Mouse (Mus musculus) kidney, embryonic 16.5 days (tissue): ENCODE results near the gene Baiap2l2. TPM values are rescaled to one million over a fixed set of nuclear protein-coding genes. Genes with fewer than 3 reads are reported as not detected.
"Not testable (repeated sequence)": the region's sequence is repeated elsewhere in the genome, so short reads cannot be mapped to it uniquely, and the experiment has no call there.

ENCODE experiments used
- ATAC-seq: fragments of 200-750 bp; cut with Nextera tagmentation; 2 replicates; pipeline ENCODE4 v1.8.0; 2017; ENCODE audit warnings: moderate TSS enrichment; ENCODE audit not compliant: low FRiP score, low TSS enrichment
- H3K27ac ChIP-seq: fragments of 300-500 bp; sonication (generic); 2 replicates; pipeline ENCODE4 v1.5.1; 2014; ENCODE audit warnings: low read length
- H3K27me3 ChIP-seq: fragments of 300-500 bp; sonication (generic); 2 replicates; pipeline ENCODE4 v1.6.1; 2014; ENCODE audit warnings: low read length, control low read depth, mixed read lengths; ENCODE audit not compliant: insufficient read depth
- H3K36me3 ChIP-seq: fragments of 300-500 bp; sonication (generic); 2 replicates; pipeline ENCODE4 v1.6.1; 2014; ENCODE audit warnings: low read length, control low read depth, mixed read lengths; ENCODE audit not compliant: insufficient read depth
- H3K4me1 ChIP-seq: fragments of 300-500 bp; sonication (generic); 2 replicates; pipeline ENCODE4 v1.6.1; 2014; ENCODE audit warnings: low read length, control low read depth, mixed read lengths; ENCODE audit not compliant: insufficient read depth
- H3K4me2 ChIP-seq: fragments of 300-500 bp; sonication (generic); replicated peaks from 2 replicates; pipeline ENCODE4 v1.6.1; 2014; ENCODE audit warnings: low read depth, low read length
- H3K4me3 ChIP-seq: fragments of 300-500 bp; sonication (generic); 2 replicates; pipeline ENCODE4 v1.5.1; 2014; ENCODE audit warnings: mild to moderate bottlenecking, low read length
- H3K9ac ChIP-seq: fragments of 300-500 bp; sonication (generic); replicated peaks from 2 replicates; pipeline ENCODE4 v1.6.1; 2014; ENCODE audit warnings: low read length
- H3K9me3 ChIP-seq: fragments of 300-500 bp; sonication (generic); 2 replicates; pipeline ENCODE4 v1.6.1; 2016; ENCODE audit warnings: low read length, control low read depth
- WGBS: fragments of 180-500 bp; shearing (Covaris S2); extraction: QIAGEN DNeasy Blood & Tissue Kit; methylation state at CpG from one replicate; pipeline ENCODE4 v1.1.7; 2014; 5-methylcytosine and 5-hydroxymethylcytosine counted together
- polyA plus RNA-seq: library from polyadenylated mRNA; unstranded; fragments of >200 nt; fragmentation: Nextera tagmentation; extraction: Ambion mirVana; gene quantifications from 2 replicates; pipeline ENCODE4 v1.2.1, GENCODE M21; 2015

Baiap2l2 gene
- polyA plus RNA-seq, 1 experiment from 2014 or later = 17.7 TPM

DNA sequence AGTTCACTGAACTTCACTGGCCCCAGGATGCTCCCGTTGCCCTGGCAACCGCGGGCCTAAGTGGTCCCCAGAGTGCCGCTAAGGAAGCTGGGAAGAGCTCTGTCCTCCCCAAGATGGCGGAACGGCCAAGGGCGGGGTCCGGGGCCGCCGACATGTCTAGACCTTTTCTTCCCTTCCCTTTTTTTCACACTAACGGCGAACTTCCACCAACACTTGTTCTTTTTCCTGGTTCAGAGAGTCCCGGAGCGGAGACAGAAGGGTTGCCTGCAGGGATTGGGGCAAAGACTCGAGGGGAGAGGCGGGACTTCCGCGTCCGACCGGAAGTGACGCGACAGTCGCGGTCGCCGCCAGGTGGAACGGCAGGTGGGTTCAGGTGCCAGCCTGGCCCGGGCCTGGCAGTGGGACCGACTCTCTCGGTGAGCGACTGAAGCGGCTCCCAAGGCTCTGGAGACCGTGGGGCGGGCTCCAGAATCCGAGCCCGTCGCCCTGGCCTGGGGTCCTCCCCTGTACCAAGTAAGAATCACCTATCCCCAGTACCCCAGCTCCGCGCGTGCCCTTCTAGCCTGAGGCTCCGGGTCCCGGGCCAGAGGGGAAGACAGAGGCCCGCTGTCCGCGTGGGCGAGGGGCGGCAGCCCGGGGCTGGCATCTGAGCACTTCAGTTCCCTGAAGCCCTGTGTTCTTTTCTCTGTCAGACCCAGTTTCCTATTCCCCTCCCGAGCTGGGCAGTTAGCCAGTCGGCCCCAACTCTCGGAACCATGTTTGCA, 56.1 kb downstream of the Baiap2l2 start, which contains the start of the genes Pick1 and Gm49486:
TSS of gene Pick1 (plus strand) at position 116 of the 764 bp plus-strand sequence.
TSS of gene Gm49486 (plus strand) at position 334 of the 764 bp plus-strand sequence.
- peak; percentile 87 for ATAC-seq
- H3K27ac ChIP-seq = peak within 1 kb of the TSS; percentile 99
- WGBS = under 1% methylated on average over 51 of the region's 51 CpGs
- H3K9me3 ChIP-seq = no peaks in the 10 kb centered on the region
- H3K36me3 ChIP-seq = peaks cover 9% of the 10 kb centered on the region; the same call in 1 of the 2 replicates
- no peaks in the 10 kb centered on the region for H3K27me3 ChIP-seq
- H3K4me2 ChIP-seq = peak within 1 kb of the TSS; percentile 91
- H3K4me1 ChIP-seq = peaks cover 11% of the 10 kb centered on the region
- peak within 1 kb of the TSS; percentile 86 for H3K9ac ChIP-seq
- H3K4me3 ChIP-seq = peak within 1 kb of the TSS; percentile 77

DNA sequence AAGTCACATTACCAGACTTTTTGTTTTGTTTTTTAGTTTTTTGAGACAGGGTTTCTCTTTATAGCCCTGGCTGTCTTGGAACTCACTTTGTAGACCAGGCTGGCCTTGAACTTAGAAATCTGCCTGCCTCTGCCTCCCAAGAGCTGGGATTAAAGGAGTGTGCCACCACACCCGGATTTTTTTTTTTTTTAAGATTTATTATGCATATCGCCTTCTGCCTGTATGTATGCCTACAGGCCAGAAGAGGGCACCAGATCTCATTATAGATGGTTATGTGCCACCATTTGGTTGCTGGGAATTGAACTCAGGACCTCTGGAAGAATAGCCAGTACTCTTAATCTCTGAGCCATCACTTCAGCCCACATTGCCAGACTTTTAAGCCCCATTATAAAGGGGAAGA, 59.6 kb downstream of the Baiap2l2 start:
- not testable (repeated sequence) for H3K4me3 ChIP-seq, H3K4me2 ChIP-seq, H3K9me3 ChIP-seq, H3K9ac ChIP-seq, H3K27ac ChIP-seq, H3K36me3 ChIP-seq, ATAC-seq, H3K27me3 ChIP-seq
- peaks cover 11% of the 10 kb centered on the region for H3K4me1 ChIP-seq
- 71% methylated on average over 2 of the region's 2 CpGs for WGBS

DNA sequence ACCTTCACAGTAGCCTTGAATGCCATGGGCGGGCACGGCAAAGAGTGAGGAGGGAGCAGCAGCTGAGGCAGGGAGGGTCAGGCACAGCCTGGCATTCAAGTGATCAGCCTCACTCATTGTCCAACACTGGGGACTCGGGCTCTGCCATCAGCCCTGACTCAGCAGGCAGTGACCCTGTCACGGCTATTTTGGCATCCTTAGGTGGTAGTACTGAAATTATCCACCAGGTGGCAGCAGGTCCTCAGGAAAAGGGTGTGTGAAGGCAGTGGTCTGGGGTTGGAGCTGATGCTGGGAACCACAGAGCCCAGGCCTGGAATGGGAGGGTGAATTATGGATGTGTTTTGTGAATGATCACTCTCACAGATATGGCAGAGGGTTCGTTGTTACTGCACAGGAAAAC, 60.7 kb downstream of the Baiap2l2 start:
- Histone ChIP-seq H3K36me3 (no peaks in the 10 kb centered on the region), H3K27me3 (no peaks in the 10 kb centered on the region; the same call in 1 of the 2 replicates), H3K9me3 (no peaks in the 10 kb centered on the region), H3K9ac (no peak overlapping the region), H3K4me2 (no peak overlapping the region), H3K4me3 (no peak overlapping the region), H3K27ac (no peak overlapping the region), H3K4me1 (peaks cover 8% of the 10 kb centered on the region)
- WGBS = 10% methylated on average over 5 of the region's 5 CpGs
- peak; percentile 44; the same call in 1 of the 2 replicates for ATAC-seq

DNA sequence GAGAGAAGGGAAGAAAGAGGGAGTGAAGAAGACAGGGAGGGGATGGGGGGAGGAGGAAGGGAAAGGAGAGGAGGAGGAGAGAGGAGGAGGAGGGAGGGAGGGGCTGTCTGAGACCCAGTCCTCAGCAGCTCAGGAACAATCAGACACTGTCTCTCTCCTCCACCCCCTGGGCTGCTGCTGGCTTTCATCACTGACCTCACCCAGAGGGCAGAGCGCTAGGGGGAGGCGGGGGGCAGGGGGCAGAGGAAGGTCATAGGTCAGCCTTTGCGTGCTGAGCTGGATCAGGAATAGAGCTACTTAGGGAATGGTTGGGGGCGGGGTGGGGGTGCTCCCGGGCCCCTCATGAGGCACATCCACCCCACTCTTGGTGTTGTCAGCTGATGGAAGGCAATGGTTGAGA, 61.7 kb downstream of the Baiap2l2 start:
- Histone ChIP-seq H3K4me3 (no peak overlapping the region), H3K9me3 (no peaks in the 10 kb centered on the region), H3K27ac (no peak overlapping the region), H3K4me1 (peaks cover 8% of the 10 kb centered on the region), H3K27me3 (no peaks in the 10 kb centered on the region; the same call in 1 of the 2 replicates), H3K36me3 (no peaks in the 10 kb centered on the region), H3K4me2 (no peak overlapping the region), H3K9ac (no peak overlapping the region)
- 19% methylated on average over 5 of the region's 5 CpGs for WGBS
- no peak for ATAC-seq

DNA sequence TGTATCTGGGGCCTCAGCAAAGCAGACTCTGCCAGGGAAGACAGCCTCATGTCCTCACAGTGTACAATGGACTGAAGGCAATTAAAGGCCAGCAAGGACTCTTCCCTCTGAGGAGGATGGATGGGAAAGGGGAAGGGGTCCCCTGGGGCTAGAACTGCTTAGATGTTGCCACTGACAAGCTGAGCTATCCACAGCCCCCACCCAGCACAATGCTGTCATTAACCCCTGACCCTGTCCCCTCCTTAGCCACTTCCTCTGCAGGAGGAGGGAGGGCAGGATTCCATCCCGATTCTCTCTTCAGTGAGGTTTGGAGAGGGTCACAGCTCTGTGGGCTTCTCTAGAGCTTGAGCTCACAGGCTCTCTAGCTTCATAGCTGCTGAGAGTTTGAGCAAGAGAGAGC, 65.8 kb downstream of the Baiap2l2 start:
- no peak overlapping the region for H3K4me2 ChIP-seq
- 0% methylated on average over 1 of the region's 1 CpGs for WGBS
- H3K4me3 ChIP-seq = no peak overlapping the region
- no peaks in the 10 kb centered on the region for H3K9me3 ChIP-seq
- no peaks in the 10 kb centered on the region for H3K36me3 ChIP-seq
- peaks cover 7% of the 10 kb centered on the region for H3K4me1 ChIP-seq
- H3K27ac ChIP-seq = no peak overlapping the region
- H3K9ac ChIP-seq = no peak overlapping the region
- peak; percentile 62; the same call in 1 of the 2 replicates for ATAC-seq
- H3K27me3 ChIP-seq = no peaks in the 10 kb centered on the region; the same call in 1 of the 2 replicates

DNA sequence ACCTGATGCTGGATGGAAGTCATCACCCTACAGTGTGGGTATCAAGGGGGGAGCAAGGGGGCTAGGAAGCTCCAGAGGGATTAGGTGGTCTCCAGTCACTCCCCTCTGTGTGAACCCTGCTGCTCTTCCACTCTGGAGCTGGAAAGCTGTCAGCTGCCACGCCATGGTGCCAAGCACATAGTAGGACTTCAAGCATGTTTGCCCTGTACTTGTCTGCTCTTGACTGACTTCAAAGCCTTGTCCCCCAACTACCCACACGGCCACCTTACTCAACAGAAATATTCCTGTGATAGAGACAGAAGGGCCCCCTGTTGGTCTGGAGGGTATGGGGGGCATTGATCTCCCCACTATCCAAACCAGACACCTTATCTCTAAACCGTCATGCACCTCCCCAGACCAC, 69.1 kb downstream of the Baiap2l2 start:
- peaks cover 13% of the 10 kb centered on the region for H3K4me1 ChIP-seq
- H3K36me3 ChIP-seq = no peaks in the 10 kb centered on the region
- 60% methylated on average over 3 of the region's 3 CpGs for WGBS
- H3K4me2 ChIP-seq = no peak overlapping the region
- no peaks in the 10 kb centered on the region for H3K9me3 ChIP-seq
- H3K9ac ChIP-seq = no peak overlapping the region
- no peak overlapping the region for H3K4me3 ChIP-seq
- no peaks in the 10 kb centered on the region for H3K27me3 ChIP-seq
- no peak for ATAC-seq
- no peak overlapping the region for H3K27ac ChIP-seq

DNA sequence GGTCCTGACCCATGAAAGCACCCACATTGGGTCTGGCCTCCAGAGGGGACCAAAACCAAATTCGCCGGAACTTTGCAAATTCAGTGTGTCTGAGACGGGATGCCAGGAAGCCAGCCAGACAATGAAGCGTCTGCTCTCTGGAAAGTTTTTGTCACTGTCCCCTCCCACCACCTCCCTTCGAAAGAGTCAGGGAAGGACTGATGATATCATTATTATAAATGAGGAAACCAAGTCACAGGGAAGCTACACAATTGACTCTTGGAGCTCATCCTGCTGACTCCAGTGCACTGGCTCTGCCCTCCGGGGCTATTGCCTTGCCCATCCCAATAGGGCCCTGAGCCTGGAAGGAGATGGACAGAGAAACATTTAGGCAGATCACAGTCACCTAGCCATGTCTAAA, 71.7 kb downstream of the Baiap2l2 start:
- H3K36me3 ChIP-seq = no peaks in the 10 kb centered on the region
- WGBS = 74% methylated on average over 6 of the region's 6 CpGs
- no peak overlapping the region for H3K4me2 ChIP-seq
- no peaks in the 10 kb centered on the region for H3K27me3 ChIP-seq
- ATAC-seq = no peak
- H3K4me1 ChIP-seq = peaks cover 10% of the 10 kb centered on the region
- no peak overlapping the region for H3K27ac ChIP-seq
- H3K9ac ChIP-seq = no peak overlapping the region
- H3K4me3 ChIP-seq = no peak overlapping the region
- H3K9me3 ChIP-seq = no peaks in the 10 kb centered on the region

DNA sequence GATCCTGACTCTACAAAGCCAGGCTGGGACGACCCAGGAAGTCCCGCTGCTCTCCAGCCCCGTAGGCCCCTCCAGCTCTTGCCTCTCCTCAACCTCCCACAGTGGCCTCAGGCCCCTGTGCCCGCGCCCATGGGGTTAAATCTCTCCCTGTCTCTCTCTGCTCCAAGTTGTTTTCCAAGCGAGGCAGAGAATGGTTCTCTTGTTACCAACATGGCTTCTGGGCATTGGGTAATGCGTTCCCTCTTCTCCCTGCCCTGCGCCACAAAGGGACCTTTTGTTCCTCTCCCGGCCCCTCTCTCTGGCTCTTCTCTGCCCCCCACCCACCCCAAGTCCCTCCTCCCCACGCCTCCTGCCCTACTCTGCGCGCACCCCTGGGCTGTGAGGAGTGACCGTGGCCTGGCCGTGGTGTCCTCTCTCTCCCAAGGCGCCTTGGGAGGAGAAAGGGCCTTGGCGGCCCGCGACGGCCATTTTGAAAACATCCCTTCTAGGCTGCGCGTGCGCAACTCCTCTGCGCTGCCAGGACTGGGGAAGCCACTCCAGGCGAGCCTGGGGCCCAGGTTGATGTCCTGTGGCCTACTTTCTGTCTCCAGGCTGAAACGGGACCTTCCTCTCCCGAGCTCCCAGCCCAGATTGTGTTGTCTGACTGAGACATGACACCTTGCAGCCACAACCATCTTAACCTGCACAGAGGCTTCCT, 72.4 kb downstream of the Baiap2l2 start:
- Histone ChIP-seq H3K27ac (peak overlapping the region; percentile 27; the same call in 1 of the 2 replicates), H3K9ac (no peak overlapping the region), H3K4me1 (peaks cover 10% of the 10 kb centered on the region), H3K36me3 (no peaks in the 10 kb centered on the region), H3K4me3 (no peak overlapping the region), H3K4me2 (no peak overlapping the region), H3K27me3 (no peaks in the 10 kb centered on the region), H3K9me3 (no peaks in the 10 kb centered on the region)
- 82% methylated on average over 26 of the region's 26 CpGs for WGBS
- ATAC-seq = no peak

DNA sequence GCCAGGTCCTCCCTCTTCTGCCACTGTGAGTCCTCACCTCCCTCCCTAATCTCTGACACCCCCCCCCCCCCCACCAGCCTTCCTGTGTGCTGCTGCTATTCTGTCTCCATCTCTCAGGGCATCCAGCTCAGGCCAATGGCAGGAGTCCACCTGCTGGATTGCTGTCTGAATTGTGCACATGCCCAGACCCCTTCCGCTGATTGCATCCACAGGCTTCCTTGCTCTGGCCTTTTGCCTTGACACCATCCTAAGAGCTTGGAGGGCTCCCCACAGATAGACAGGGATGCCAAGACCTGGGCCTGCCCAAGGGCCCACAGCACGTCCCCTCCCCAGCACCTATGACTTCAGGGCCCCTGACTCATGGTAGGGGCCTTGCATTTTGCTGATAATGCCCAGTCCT, 75.0 kb downstream of the Baiap2l2 start:
- H3K27me3 ChIP-seq = no peaks in the 10 kb centered on the region
- no peak for ATAC-seq
- 72% methylated on average over 2 of the region's 2 CpGs for WGBS

More for the DNA sequence above, 75.0 kb downstream of the Baiap2l2 start:
- no peak overlapping the region for H3K9ac ChIP-seq
- no peak overlapping the region for H3K27ac ChIP-seq
- H3K4me2 ChIP-seq = no peak overlapping the region
- H3K4me3 ChIP-seq = no peak overlapping the region
- peaks cover 10% of the 10 kb centered on the region for H3K4me1 ChIP-seq
- H3K36me3 ChIP-seq = no peaks in the 10 kb centered on the region
- H3K9me3 ChIP-seq = no peaks in the 10 kb centered on the region
